Mouse (Mus musculus) retina, embryonic 14.5 days (tissue): Measurements from ENCODE around the gene Gbe1.

Source experiments
- DNase-seq: peaks from one replicate; pipeline ENCODE4 v3.0.0-alpha.2; 2015; ENCODE audit warnings: low spot score

The Gbe1 gene

GRCm38 (mm10) chr16:70568341-70569265 lies 254.9 kb downstream of the Gbe1 start:
- DNase-seq, result peak; percentile 92

GRCm38 (mm10) chr16:70585964-70586363 lies 272.2 kb downstream of the Gbe1 start:
- DNase-seq, result no peak

GRCm38 (mm10) chr16:70602326-70602725 lies 288.6 kb downstream of the Gbe1 start:
- DNase-seq, result no peak

GRCm38 (mm10) chr16:70608358-70608757 lies 294.6 kb downstream of the Gbe1 start:
- DNase-seq, result no peak

GRCm38 (mm10) chr16:70617691-70618090 lies 303.9 kb downstream of the Gbe1 start:
- DNase-seq, result no peak

- DNase-seq, result no peak
These were observed 304.4 kb downstream of the Gbe1 start for GRCm38 (mm10) chr16:70618168-70618567.
